Mouse (Mus musculus) CD4-positive naive resting alpha-beta T cell, adult 57 days (primary cell): ENCODE data around the gene Cnp. TPM values are rescaled to one million over a fixed set of nuclear protein-coding genes. Genes with fewer than 3 reads are reported as not detected.

Experiments
- total RNA-seq: library from RNA; stranded (reverse); gene quantifications from one replicate; pipeline ENCODE4 v1.2.4, GENCODE M21; 2023

Cnp gene
- total RNA-seq: 107 TPM

GRCm38 (mm10) chr11:100574708-100575483, at the start of gene Cnp:
Cnp (plus strand) TSS chr11:100574904.

DNA sequence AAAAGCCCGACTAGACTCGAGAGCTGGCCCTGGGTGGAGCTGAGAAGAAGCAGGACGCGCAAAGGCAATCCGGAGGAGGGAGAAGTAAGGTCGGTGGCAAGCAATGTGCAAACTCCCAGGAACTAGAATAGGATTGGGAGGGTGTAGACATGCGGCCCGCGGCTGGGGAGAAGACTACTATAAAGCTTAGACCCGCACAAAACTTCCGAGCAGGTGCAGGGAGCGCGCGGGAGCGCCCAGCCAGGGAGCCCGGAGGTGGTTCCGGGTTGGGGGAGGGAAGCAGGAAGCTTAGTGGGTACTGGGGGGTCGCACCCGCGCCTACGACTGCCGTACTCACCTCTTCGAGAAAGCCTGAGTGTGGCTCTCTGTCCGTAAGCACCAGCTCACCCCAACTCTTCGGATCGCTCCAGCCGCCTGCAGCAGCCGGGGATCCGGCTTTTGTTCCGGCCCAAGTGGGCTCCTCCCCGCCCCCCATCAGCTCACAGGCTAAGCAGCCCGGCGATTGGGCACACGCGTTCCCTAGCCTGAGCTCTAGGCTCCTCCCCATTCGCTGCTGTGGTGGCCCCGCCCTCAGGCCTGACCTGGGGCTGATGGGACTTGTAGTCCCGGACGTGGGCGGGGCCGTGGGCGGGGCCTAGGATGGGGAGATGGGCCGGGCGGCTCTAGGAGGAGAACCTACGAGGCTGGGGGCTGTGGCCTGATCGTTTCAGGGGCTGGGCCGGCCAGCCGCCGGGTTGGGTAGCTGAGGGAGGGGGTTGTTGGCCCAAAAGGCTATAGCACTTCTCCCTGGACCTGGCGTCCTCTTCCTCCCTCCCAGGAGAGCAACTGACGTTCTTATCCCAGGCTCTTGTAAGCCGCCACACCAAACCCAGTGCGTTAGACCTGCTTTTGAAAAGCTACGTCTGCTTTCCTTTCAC, 47.0 kb upstream of the Cnp start, which contains the start of gene Acly:
Gene Acly, minus strand, starts transcription at position 543 of the 917 bp plus-strand sequence.

GRCm38 (mm10) chr11:100544832-100545745, 29.6 kb upstream of the Cnp start, which contains the start of gene Ttc25:
Ttc25 (plus strand) TSS chr11:100545607.

GRCm38 (mm10) chr11:100618761-100619484, 44.2 kb downstream of the Cnp start, which contains the start of gene Nkiras2:
Nkiras2 (plus strand) TSS chr11:100619244.

GRCm38 (mm10) chr11:100619982-100620381, 45.3 kb downstream of the Cnp start, which contains the start of gene Dnajc7:
Dnajc7 (minus strand) TSS chr11:100620168.

Other genes with a start within 250 kb of the Cnp start
- gene Gast, start 240.5 kb upstream of the Cnp start, total RNA-seq: not detected
- 0.86 TPM for gene Hap1, start 218.8 kb upstream of the Cnp start, total RNA-seq
- 13.5 TPM for gene Jup, start 177.1 kb upstream of the Cnp start, total RNA-seq
- 0.35 TPM for gene P3h4, start 160.1 kb upstream of the Cnp start, total RNA-seq
- gene Fkbp10, start 159.2 kb upstream of the Cnp start, total RNA-seq: 1.8 TPM
- 91.2 TPM for gene Nt5c3b, start 133.1 kb upstream of the Cnp start, total RNA-seq
- gene Klhl10, start 133.0 kb upstream of the Cnp start, total RNA-seq: 2.0 TPM
- 27.2 TPM for gene Klhl11, start 102.2 kb upstream of the Cnp start, total RNA-seq
- 150 TPM for gene Acly, start 46.9 kb upstream of the Cnp start, total RNA-seq
- gene Ttc25, start 29.3 kb upstream of the Cnp start, total RNA-seq: not detected
- 20.9 TPM for gene Nkiras2, start 44.3 kb downstream of the Cnp start, total RNA-seq
- 411 TPM for gene Dnajc7, start 45.3 kb downstream of the Cnp start, total RNA-seq
- not detected for gene Zfp385c, start 117.6 kb downstream of the Cnp start, total RNA-seq
- gene Dhx58, start 129.4 kb downstream of the Cnp start, total RNA-seq: 8.6 TPM
- 45.7 TPM for gene Kat2a, start 137.6 kb downstream of the Cnp start, total RNA-seq
- gene Hspb9, start 138.9 kb downstream of the Cnp start, total RNA-seq: 0.98 TPM
- gene Rab5c, start 163.3 kb downstream of the Cnp start, total RNA-seq: 113 TPM
- 0.65 TPM for gene Kcnh4, start 185.0 kb downstream of the Cnp start, total RNA-seq
- gene Hcrt, start 188.0 kb downstream of the Cnp start, total RNA-seq: not detected
- 6.1 TPM for gene Ghdc, start 196.1 kb downstream of the Cnp start, total RNA-seq